Mouse (Mus musculus): ENCODE results near the gene Bmp3.

DNA sequence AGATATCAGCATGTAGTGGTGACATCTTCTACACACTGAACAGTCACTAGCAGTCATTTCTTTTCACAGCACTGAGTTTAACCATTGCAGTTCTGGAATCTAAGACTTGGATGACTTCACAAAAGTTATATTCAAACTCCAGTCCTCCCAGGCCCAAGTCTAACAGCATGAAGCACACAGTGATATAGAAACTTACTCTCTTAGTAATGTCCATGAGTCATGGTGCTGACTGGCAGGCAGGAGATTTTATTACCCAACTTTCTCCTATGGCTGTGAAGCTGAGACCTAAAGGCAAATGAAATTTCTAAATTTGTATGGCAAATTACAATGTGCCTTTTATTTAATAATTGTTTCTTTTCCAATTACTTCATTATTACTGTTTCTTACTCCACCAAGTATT is 43.7 kb downstream of the Bmp3 start:
- TF ChIP-seq CTCF (IDR thresholded peaks at IDR 0.05; ENCODE audit: low read depth, low read length), result no peak
- no peak for TF ChIP-seq GATA1 (IDR thresholded peaks at IDR 0.05; ENCODE audit: borderline replicate concordance, low read length)
- TF ChIP-seq POLR2AphosphoS5 (IDR thresholded peaks at IDR 0.05; ENCODE audit: insufficient replicate concordance, low read depth, low read length), result no peak
- no peak for TF ChIP-seq TAL1 (conservative IDR thresholded peaks at IDR 0.05; ENCODE audit: low read depth, low read length)

Measured in G1E (cell line).